Mouse (Mus musculus) retina, postnatal 7 days (tissue): ENCODE data around the gene Lancl1.

Experiments
- DNase-seq: peaks from one replicate; pipeline ENCODE4 v3.0.0-alpha.2; 2012; ENCODE audit warnings: low read depth, low spot score

The Lancl1 gene

GRCm38 (mm10) chr1:67038246-67038987, at the start of gene Lancl1:
Lancl1 (minus strand) TSS chr1:67038872.
- peak; percentile 79 for DNase-seq

GRCm38 (mm10) chr1:67079146-67079545, 40.5 kb upstream of the Lancl1 start:
- DNase-seq = no peak

GRCm38 (mm10) chr1:67078666-67079065, 40.0 kb upstream of the Lancl1 start:
- DNase-seq = no peak

GRCm38 (mm10) chr1:67077739-67078138, 39.1 kb upstream of the Lancl1 start:
- DNase-seq = no peak

- no peak for DNase-seq
Observed at GRCm38 (mm10) chr1:67067561-67067960, 28.9 kb upstream of the Lancl1 start.

- no peak for DNase-seq
Observed at GRCm38 (mm10) chr1:67065347-67066270, 26.9 kb upstream of the Lancl1 start.

GRCm38 (mm10) chr1:67061456-67062085, 22.9 kb upstream of the Lancl1 start:
- peak; percentile 61 for DNase-seq

GRCm38 (mm10) chr1:67055816-67056215, 17.1 kb upstream of the Lancl1 start:
- no peak for DNase-seq

- DNase-seq = no peak
Observed at GRCm38 (mm10) chr1:67052721-67053120, 14.0 kb upstream of the Lancl1 start.

GRCm38 (mm10) chr1:67049600-67049999, 10.9 kb upstream of the Lancl1 start:
- no peak for DNase-seq

GRCm38 (mm10) chr1:67048696-67049095, 10.0 kb upstream of the Lancl1 start:
- no peak for DNase-seq

- no peak for DNase-seq
Observed at GRCm38 (mm10) chr1:67045100-67045499, 6.4 kb upstream of the Lancl1 start.

GRCm38 (mm10) chr1:67042583-67042982, 3.9 kb upstream of the Lancl1 start:
- DNase-seq = no peak

GRCm38 (mm10) chr1:67039083-67039482, 411 bp upstream of the Lancl1 start:
- no peak for DNase-seq

GRCm38 (mm10) chr1:67037198-67037597, 1.5 kb downstream of the Lancl1 start:
- DNase-seq = no peak

GRCm38 (mm10) chr1:67033278-67033677, 5.4 kb downstream of the Lancl1 start:
- no peak for DNase-seq

GRCm38 (mm10) chr1:67026927-67027511, 11.7 kb downstream of the Lancl1 start:
- no peak for DNase-seq

GRCm38 (mm10) chr1:67026142-67026541, 12.5 kb downstream of the Lancl1 start:
- no peak for DNase-seq

- DNase-seq = no peak
Observed at GRCm38 (mm10) chr1:67022767-67023166, 15.9 kb downstream of the Lancl1 start.

GRCm38 (mm10) chr1:67022051-67022450, 16.6 kb downstream of the Lancl1 start:
- DNase-seq = no peak

GRCm38 (mm10) chr1:67020637-67021161, 18.0 kb downstream of the Lancl1 start:
- DNase-seq = no peak
